Mouse (Mus musculus) frontal cortex, postnatal 14 days (tissue): ENCODE measurements at regions not wholly inside any gene's neighbourhood (a gene's known extent, or its start where the extent isn't known, plus 50 kb on each side); places are given as distances from the start of the nearest gene placed in this dataset.
"Not testable (repeated sequence)": the region's sequence is repeated elsewhere in the genome, so short reads cannot be mapped to it uniquely, and the experiment has no call there.

Source experiments
- DNase-seq, 2 experiments: peaks; one replicate each; pipeline ENCODE4 v3.0.0; 2022; ENCODE audit warnings: low spot score in 2 of 2

GRCm38 (mm10) chr14:27562564-27562963, 54.3 kb upstream of the Ccdc66 start:
- not testable (repeated sequence) for DNase-seq

GRCm38 (mm10) chr14:27561974-27562373, 53.7 kb upstream of the Ccdc66 start:
- DNase-seq = not testable (repeated sequence)

- peak in 1 of 2 experiments; percentile 13 for DNase-seq
These were observed 52.2 kb upstream of the Ccdc66 start for GRCm38 (mm10) chr14:27560434-27560833.

GRCm38 (mm10) chr14:27558794-27559491, 50.7 kb upstream of the Ccdc66 start:
- DNase-seq = no peak
